Mouse (Mus musculus): Measurements from ENCODE around the gene Ncln.
"Not testable (repeated sequence)": the region's sequence is repeated elsewhere in the genome, so short reads cannot be mapped to it uniquely, and the experiment has no call there.

Ncln gene

DNA sequence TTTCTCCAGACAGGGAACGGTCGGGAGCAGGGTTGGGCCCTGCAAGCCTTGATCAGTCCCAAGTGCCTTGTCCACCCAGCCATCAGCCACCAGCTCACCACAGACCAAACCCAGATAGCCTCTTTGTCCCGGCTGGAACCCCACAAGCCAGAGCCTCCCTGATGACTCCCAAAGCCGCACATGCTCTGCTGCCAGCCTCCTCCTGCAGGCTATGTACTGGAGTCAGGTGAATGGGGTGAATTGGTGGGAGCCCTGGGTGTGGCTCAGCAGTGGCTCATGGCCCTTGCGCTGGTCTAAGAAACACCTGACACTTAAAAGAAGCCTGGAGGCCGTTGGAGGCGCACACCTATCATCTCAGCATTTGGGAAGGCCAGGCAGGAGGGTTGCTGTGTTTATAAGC is 33.3 kb downstream of the Ncln start:
- in situ Hi-C loops (cut with MboI) = no loop called here

DNA sequence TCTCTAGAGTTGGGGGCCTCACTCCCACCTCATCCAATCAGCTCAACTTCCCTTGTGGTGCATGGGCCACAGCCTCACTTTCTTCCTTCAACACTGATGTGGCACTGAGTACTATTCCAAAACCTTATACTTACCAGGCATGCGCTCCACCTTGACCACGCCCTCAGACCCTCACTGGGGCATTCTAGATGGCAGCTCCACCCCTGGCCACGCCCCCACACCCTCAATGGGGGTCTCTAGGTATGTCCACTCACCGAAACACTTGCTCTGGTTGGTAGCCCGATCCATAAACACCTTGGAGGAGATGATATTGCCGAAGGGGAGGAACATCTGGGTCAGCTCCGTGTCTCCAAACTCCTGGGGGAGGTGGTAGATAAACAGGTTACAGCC is 33.8 kb downstream of the Ncln start:
- in situ Hi-C loops (cut with MboI) = no loop called here

DNA sequence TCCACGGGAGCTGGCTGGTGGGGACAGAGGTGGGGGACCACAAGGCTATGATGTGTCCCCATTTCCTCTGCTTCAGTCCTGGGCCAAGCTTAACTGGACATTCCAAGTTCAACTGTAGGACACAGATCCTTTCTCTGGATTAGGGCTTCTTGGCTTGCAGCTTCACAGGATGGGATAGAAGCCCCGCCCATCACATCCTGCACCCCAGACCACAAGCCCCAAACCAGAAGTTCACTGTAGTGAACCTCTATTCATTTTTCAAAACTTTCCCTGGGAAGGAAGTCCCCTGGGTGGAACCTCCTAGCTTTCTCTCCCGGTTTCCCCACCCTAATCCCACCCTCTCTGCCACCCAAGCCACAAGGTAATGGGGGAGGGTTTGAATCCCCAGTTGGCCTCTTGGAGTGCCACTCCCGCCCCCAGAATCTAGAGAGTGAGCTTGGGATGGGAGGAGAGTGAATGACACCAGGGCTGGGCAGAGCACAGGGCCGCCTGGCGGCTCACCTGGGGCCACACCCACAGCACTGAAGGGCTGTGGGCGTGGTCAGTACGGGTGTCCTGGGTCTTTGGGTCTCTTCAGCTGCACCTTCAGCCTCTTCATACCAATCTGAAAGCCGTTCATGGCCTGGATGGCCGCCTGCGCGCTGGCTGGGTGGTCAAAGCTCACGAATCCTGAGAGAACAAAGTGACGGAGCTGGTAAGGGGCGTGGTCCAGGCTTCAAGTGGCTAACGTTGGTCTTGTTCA is 34.3 kb downstream of the Ncln start:
- in situ Hi-C loops (cut with MboI) = no loop called here

DNA sequence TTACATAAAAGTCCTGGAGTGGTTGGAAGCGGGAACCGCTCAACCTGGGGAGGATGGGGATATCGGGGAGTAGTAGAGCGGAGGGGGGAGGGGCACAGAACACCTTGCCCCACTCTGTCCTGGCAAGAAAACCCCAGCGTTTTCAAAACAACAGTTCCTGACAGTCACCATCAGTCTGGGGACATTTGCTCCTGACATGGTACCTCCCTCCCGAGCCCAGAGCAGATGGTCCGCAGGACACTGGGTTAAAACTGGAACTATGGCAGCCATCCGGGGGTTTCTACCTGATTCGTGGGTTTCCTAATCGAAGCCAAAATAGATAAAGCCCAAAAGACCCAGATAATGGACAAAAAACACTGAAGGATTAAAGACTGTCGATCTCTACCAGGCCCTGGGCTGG is 35.2 kb downstream of the Ncln start:
- in situ Hi-C loops (cut with MboI) = no loop called here

DNA sequence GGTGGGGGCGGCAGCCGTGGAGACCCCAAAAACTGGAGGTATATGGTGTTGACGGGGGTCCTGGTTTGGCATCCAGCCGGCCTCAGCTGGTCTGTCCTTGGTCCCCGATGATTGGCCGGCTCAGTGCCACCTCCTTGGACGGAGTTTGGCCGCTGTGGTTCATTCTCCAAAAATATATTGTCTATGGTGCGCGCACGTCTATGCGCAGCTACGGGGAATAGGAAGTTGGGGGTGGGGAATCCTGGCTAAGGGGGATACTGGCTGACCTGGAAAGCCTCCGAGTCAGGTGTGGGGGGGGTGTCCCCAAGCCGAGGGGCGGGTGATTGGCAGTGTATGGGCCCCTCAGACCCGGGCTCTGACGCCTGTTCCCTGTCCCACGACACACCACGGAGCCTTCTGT is 35.7 kb downstream of the Ncln start:
- in situ Hi-C loops (cut with MboI) = no loop called here

DNA sequence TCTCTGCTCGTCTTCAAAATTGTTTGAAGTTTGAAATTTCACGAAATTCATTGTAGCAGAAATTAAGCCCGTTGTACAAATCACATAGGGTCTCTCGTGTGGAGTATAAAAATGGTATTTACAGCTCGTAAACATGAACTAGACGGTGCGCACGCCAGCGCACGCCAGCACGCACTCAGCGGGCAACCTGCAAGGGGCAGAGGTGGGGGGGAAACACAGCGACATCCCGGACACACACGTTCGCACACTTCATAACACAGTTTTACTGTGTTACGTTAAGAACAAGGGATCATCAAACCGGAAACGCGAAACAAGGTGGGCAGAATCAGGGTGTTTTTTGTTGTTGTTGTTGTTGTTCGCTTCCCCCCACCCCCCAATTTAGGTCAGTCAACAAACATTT is 36.8 kb downstream of the Ncln start:
- in situ Hi-C loops (cut with MboI) = no loop called here

DNA sequence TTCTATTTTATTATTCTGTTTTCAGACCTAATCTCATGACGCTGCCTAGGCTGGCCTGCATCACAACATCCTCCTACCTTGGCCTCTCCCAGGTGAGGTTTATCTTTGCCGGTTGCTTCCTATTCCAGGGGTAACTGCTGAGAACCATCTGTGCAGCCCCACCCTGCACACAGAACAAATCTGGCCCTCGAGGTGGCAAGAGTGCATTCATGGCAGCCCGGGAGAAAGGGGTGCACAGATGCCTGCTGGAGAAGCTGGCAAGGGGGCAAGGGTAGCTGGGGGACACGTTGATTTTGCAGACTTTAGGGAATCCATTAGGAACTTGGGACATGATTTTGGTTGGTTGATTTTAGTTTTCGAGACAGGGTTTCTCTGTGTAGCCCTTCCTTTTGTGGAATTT is 37.9 kb downstream of the Ncln start:
- in situ Hi-C loops (cut with MboI) = no loop called here

DNA sequence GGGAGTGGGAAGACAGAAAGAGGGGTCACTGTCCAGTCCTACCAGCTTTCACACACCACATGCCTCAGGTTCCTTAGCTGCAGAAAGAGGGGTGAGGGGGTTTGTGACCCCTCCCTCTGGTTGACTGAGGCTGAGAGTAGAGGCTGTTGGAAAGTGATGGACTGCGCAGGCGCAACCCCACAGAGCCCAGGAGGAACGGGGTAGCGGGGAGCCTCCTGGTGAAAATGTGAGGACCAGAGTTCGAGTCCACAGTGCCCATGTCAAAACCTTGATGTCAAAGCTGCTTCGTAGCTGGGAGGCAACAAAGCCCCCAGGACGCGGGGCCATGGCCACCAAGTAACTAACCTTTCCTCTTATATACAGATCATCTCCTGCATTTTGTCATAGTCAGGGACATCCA is 38.6 kb downstream of the Ncln start:
- in situ Hi-C loops (cut with MboI) = no loop called here

DNA sequence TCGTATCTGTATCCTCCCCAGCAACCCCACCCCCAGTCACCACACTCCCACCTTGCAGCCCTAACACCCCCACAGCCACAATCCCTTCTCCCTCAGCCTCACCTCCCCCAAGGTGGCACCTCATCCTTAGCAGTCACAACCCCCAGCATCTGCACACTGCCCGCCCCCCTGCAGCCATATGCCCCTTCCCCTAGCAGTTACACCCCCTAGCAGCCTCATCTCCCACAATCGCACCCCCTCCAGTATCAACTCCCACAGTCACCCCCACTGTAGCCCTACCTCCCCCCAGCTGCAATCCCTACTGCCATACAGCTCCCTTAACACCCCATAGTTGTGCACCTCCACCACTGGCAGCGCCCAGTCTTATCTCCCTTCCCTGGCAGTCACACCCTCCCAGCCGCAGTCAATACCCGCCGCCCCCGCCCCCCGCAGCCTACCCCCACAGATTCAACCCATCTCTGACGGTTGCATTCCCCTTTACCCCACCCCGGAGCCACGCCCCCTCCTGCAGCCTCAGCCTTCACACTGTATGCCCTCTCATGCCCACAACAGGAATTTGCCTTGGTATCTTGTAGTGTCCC is 39.1 kb downstream of the Ncln start:
- in situ Hi-C loops (cut with MboI) = no loop called here

DNA sequence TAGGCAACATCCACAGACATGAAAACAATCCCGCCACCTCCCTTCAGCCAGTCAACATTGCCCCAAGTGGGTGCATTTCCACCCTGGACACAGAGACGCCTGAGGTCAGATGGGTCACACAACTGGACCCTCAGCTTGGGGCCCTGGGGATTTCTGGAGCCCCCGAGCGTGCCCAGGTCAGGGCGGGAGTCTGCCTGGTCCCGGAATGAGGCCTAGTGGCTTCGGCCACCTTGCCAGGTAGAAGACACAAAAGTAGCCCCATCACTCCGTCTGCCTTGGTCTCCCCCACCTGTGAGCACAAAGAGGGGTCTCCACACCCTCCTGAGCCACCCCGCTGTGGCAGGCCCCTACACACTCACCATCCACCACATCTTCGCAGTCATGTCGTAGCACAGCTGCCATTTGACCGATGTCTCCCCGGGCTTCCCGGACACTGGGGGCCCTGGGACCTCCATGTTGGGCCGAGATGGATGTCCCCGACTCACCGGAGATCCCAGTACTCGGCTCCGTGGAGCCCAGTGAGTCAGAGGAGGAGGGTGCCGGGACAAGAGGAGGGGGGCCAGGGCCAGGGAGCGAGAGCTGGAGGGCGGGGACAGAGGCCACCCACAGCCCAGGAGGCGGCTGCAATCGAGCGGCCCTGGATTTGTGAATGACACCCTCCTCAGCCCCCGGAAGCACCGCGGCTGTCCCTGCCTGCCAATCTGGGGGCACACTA is 40.9 kb downstream of the Ncln start, which contains the start of gene Nfic:
Gene Nfic, minus strand, starts transcription at position 455 of the 715 bp plus-strand sequence.
- in situ Hi-C loops (cut with MboI) = no loop called here

DNA sequence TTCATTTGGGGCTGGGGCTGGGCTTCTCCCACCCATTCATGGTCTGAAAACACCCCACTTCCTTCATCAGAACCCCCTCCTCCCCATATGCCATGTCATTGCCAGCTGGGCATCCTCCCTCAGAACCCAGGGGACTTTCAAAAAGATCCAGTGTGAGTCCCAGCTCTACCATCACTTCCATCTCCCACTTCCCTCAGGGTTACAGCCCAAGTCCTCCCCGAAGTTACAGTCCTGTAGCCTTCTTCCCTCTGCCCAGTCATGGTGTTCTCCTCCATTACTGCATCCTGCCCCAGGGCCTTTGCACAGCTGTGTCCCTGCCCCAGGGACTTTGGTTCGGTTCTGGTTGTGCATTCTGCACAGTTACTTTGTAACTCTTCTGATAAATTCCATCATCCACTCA is 42.1 kb downstream of the Ncln start:
- in situ Hi-C loops (cut with MboI) = no loop called here

DNA sequence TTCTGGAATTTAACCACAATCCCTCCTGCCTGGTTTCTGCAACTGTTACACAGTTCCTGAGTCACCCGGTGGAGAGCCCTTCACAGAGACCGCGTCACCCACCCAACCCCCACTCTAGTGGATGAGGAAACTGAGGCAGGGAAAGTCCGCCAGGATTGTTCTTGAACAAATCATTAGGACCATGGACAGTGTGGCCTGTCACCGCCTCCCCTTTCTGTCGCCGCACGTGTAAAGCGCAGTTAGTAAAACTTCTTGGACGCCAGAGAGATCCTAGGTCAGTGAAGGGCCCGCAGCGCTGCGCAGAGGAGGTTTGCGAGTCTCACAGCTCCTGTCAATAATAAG is 43.3 kb downstream of the Ncln start:
- in situ Hi-C loops (cut with MboI) = no loop called here

DNA sequence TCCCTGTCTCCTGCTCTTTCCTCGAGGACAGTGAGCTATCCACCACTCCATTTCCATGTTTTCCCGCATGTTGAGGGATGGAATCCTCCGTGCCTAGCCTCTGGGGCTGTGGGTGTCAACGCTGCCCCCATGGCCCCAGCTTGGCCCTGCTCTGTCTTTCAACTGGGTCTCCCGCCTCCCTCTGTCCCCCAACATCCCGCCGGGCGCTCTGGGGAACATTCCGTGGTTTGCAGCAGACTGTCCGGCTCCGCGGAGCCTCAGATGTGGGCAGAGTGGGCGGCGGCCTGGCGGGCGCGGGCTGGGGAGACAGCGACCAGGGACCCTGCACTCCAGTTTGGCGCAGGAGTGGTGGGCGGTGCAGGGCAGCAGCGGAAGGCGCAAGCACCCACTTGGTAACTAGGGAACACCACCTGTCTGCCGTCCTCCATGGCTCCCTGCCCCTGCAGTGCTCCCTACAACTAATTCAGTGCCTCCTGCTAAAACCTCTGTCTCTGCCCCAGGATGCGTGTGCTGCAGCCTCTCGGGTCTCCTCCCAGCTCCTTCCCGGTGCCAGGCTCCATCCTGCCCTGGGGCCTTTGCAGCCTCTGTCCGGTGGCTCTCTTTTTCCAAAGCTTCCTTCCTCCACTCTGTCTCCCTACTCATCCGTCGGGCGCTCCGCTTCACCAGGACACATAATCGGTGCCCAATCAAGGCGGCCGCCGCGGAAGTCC is 43.8 kb downstream of the Ncln start:
- in situ Hi-C loops (cut with MboI) = no loop called here

DNA sequence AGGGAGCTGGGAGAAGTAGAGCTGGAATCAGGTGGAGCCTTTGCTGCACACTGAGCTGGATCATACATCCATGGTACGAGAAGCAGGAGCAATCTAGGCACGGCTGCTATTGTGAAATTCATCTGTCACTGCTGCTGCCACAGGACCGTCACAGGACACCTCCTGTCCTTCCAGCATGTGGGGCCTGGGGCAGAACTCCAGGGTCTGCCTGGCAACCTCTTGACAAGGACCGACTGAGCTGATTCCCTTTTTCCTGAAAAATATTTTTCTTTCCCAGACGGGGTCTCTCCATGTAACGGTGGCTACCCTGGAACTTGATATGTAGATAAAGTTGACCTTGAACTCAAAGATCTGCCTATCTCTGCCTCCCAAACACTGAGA is 44.8 kb downstream of the Ncln start:
- in situ Hi-C loops (cut with MboI) = no loop called here

DNA sequence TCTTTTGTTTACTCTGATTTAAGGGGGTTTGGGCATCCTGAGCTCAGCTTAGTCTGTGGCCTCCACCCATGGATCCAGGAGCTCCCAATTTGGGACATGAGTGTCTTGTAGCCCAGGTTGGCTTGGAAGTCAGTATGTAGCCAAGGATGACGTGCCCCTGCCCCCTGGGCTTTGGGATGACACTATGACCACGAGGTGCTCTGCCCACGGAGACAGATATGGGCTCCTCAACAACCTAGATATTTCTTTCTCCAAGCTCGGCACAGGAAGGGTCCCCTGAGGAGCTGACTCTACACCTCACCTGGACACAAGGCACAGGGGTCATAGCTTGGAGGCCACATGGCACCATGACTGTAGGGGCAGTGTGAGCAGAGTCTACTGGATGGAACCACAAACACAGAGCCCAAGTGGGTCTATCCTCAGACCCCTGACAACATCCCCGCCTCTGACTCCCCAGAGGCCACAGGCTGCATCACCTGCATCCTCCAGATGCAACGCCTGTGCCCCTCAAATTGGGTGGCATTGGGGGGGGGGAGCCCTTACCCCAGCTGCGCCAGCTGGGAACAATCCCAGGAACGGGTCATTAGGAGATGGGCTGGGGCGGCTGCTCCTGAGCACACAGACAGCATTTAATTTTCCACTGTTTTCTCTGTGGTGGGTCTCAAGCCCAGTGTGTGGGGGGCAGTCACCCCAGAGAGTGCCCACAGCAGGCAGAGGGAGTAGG is 45.4 kb downstream of the Ncln start:
- in situ Hi-C loops (cut with MboI) = no loop called here

DNA sequence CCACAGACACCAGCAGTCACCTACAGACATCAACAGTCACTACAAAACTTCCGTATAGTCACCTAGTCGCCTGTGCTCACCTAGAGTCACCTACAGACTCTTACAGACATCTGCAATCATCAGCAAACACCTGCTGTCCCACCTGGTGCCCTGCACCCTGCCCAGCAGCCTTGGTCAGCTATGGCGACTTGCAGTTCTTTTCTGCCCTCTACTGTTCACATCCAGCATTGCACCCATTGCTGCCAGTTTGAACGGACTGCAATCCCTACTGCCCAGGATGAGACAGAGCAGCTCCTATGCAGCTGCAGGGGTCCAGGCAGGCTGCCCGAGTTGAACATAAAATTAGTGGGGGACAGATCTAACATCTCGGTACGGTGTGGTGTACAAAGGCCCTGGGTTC is 46.1 kb downstream of the Ncln start:
- in situ Hi-C loops (cut with MboI) = no loop called here

DNA sequence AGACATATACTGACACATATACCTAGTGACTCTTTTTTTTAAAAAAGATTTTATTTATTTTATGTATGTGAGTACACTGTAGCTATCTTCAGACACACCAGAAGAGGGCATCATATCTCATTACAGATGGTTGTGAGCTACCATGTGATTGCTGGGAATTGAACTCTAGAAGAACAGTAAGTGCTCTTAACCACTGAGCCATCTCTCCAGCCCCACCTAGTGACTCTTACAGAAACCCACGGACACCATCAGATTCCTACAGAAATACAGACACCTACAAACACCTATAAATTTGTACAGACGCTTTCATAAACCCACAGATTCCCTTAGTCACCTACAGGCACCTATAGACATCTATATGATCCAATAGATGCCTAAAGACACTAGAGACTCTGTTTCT is 50.7 kb downstream of the Ncln start:
- in situ Hi-C loops (cut with MboI) = not testable (repeated sequence)

DNA sequence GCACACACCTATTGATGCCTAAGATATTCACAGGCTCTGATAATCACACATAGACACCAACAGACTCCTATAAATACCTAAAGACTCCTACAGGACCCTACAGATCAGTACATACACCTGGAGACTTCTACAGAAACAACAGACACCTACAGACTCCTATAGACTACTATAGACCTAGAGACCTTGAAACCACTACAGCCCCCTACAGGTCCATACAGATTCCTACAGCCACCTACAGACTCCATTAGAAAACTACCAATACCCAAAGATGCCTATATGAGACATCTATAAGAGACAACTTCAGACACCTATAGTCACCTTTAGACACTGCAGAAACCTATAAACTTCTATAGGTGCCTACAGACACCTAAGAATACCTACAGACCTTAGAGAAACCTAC is 55.2 kb downstream of the Ncln start:
- in situ Hi-C loops (cut with MboI) = loop anchor here (5.0 kb wide), 1 partner anchor 34 kb away; no protein-coding TSS in a partner anchor
